Mouse (Mus musculus) MEL (cell line): ENCODE results near the gene Rufy4. TPM values are rescaled to one million over a fixed set of nuclear protein-coding genes. Genes with fewer than 3 reads are reported as not detected.
A peak's percentile ranks its signal among the peaks of the same experiment; 100 is the strongest.

Source experiments
- DNase-seq: peaks from one replicate; pipeline ENCODE4 v3.0.0; 2011; ENCODE audit warnings: low read depth, low spot score
- H3K27ac ChIP-seq: 2 replicates; pipeline ENCODE4 v1.5.1; 2012; ENCODE audit warnings: low read depth, mild to moderate bottlenecking, control low read depth, low read length, moderate library complexity; ENCODE audit not compliant: control insufficient read depth
- H3K27me3 ChIP-seq, 2 experiments: fragments of 150-350 bp in 1 of 2; sonication (generic) in 1 of 2; 2 replicates each; pipeline ENCODE4 v1.6.1; 2012; ENCODE audit warnings: low read length in 2 of 2, mild to moderate bottlenecking in 2 of 2, improper control_type of control experiment in 1 of 2, moderate library complexity in 1 of 2; ENCODE audit not compliant: insufficient read depth in 2 of 2, control insufficient read depth in 1 of 2
- H3K36me3 ChIP-seq, 2 experiments: 2 replicates each; pipeline ENCODE4 v1.6.1; 2012 to 2014; ENCODE audit warnings: low read length in 2 of 2, improper control_type of control experiment in 1 of 2, inconsistent platforms in 1 of 2, mild to moderate bottlenecking in 1 of 2; ENCODE audit not compliant: insufficient read depth in 2 of 2, control insufficient read depth in 1 of 2
- H3K4me1 ChIP-seq, 2 experiments: fragments of 150-350 bp in 1 of 2; sonication (generic) in 1 of 2; 2 replicates each; pipeline ENCODE4 v1.6.1; 2012; ENCODE audit warnings: low read length in 2 of 2, improper control_type of control experiment in 1 of 2, mild to moderate bottlenecking in 1 of 2; ENCODE audit not compliant: insufficient read depth in 2 of 2, control insufficient read depth in 1 of 2
- H3K4me3 ChIP-seq, 2 experiments: fragments of 150-350 bp in 1 of 2; sonication (generic) in 1 of 2; 2 replicates each; pipeline ENCODE4 v1.5.1; 2012; ENCODE audit warnings: low read depth in 2 of 2, low read length in 2 of 2, mild to moderate bottlenecking in 2 of 2, moderate library complexity in 2 of 2, control low read depth in 1 of 2, improper control_type of control experiment in 1 of 2; ENCODE audit not compliant: control insufficient read depth in 1 of 2, insufficient read depth in 1 of 2
- H3K79me2 ChIP-seq: 2 replicates; pipeline ENCODE4 v1.6.1; 2012; ENCODE audit warnings: mild to moderate bottlenecking, low read length, moderate library complexity; ENCODE audit not compliant: control insufficient read depth, poor library complexity, insufficient read depth
- H3K9ac ChIP-seq: 2 replicates; pipeline ENCODE4 v1.6.1; 2012; ENCODE audit warnings: low read depth, mild to moderate bottlenecking, control low read depth, low read length, moderate library complexity; ENCODE audit not compliant: control insufficient read depth, poor library complexity, severe bottlenecking
- H3K9me3 ChIP-seq: fragments of 150-350 bp; sonication (generic); replicated peaks from 2 replicates; pipeline ENCODE4 v1.6.1; 2012; ENCODE audit warnings: mild to moderate bottlenecking, low read length, improper control_type of control experiment, moderate library complexity; ENCODE audit not compliant: insufficient read depth
- CTCF ChIP-seq, 3 experiments: IDR thresholded peaks in 2 of 3; conservative IDR thresholded peaks in 1 of 3; 2 replicates each; pipeline ENCODE4 v1.5.1; 2011 to 2012; ENCODE audit warnings: low read length in 3 of 3, low read depth in 2 of 3, mild to moderate bottlenecking in 2 of 3, improper control_type of control experiment in 1 of 3, inconsistent platforms in 1 of 3, mixed read lengths in 1 of 3, moderate library complexity in 1 of 3; ENCODE audit not compliant: control insufficient read depth in 1 of 3, insufficient read depth in 1 of 3, poor library complexity in 1 of 3, severe bottlenecking in 1 of 3
- E2F4 ChIP-seq: IDR thresholded peaks from 2 replicates; pipeline ENCODE4 v1.6.1; 2011; ENCODE audit warnings: low read depth, low read length, improper control_type of control experiment, borderline replicate concordance
- ELF1 ChIP-seq: IDR thresholded peaks from 2 replicates; pipeline ENCODE4 v1.6.1; 2014; ENCODE audit warnings: low read depth, mild to moderate bottlenecking, inconsistent platforms, low read length, improper control_type of control experiment, moderate library complexity
- ETS1 ChIP-seq: IDR thresholded peaks from 2 replicates; pipeline ENCODE4 v1.6.1; 2012; ENCODE audit warnings: low read depth, mild to moderate bottlenecking, inconsistent platforms, low read length, improper control_type of control experiment, moderate library complexity
- HCFC1 ChIP-seq: IDR thresholded peaks from 2 replicates; pipeline ENCODE4 v1.6.1; 2012; ENCODE audit warnings: low read depth, mild to moderate bottlenecking, inconsistent platforms, low read length, improper control_type of control experiment, moderate library complexity
- KAT2A ChIP-seq: conservative IDR thresholded peaks from 2 replicates; pipeline ENCODE4 v1.6.1; 2012; ENCODE audit warnings: low read depth, low read length, improper control_type of control experiment, inconsistent platforms
- MAZ ChIP-seq: IDR thresholded peaks from 2 replicates; pipeline ENCODE4 v1.6.1; 2012; ENCODE audit warnings: low read depth, mild to moderate bottlenecking, inconsistent platforms, low read length, improper control_type of control experiment
- MXI1 ChIP-seq: IDR thresholded peaks from 2 replicates; pipeline ENCODE4 v1.6.1; 2011; ENCODE audit warnings: mild to moderate bottlenecking, low read depth, low read length, improper control_type of control experiment
- NELFE ChIP-seq: IDR thresholded peaks from 2 replicates; pipeline ENCODE4 v1.6.1; 2011; ENCODE audit warnings: low read depth, low read length, improper control_type of control experiment
- POLR2A ChIP-seq, 2 experiments: IDR thresholded peaks; 2 replicates each; pipeline ENCODE4 v1.6.1; 2011 to 2012; ENCODE audit warnings: low read length in 2 of 2, mild to moderate bottlenecking in 2 of 2, control low read depth in 1 of 2, improper control_type of control experiment in 1 of 2, low read depth in 1 of 2, moderate library complexity in 1 of 2; ENCODE audit not compliant: control insufficient read depth in 1 of 2, insufficient read depth in 1 of 2, poor library complexity in 1 of 2
- POLR2AphosphoS5 ChIP-seq: IDR thresholded peaks from 2 replicates; pipeline ENCODE4 v1.6.1; 2012; ENCODE audit warnings: low read depth, borderline replicate concordance, mild to moderate bottlenecking, inconsistent platforms, low read length, moderate library complexity, mixed read lengths
- RAD21 ChIP-seq: IDR thresholded peaks from 2 replicates; pipeline ENCODE4 v1.6.1; 2011; ENCODE audit warnings: mild to moderate bottlenecking, low read depth, low read length, improper control_type of control experiment
- SMC3 ChIP-seq: IDR thresholded peaks from 2 replicates; pipeline ENCODE4 v1.6.1; 2011; ENCODE audit warnings: low read depth, low read length, improper control_type of control experiment
- TCF12 ChIP-seq: IDR thresholded peaks from 2 replicates; pipeline ENCODE4 v1.6.1; 2014; ENCODE audit warnings: low read depth, mild to moderate bottlenecking, inconsistent platforms, low read length, improper control_type of control experiment, moderate library complexity
- UBTF ChIP-seq: IDR thresholded peaks from 2 replicates; pipeline ENCODE4 v1.6.1; 2012; ENCODE audit warnings: low read depth, mild to moderate bottlenecking, inconsistent platforms, low read length, improper control_type of control experiment, moderate library complexity, borderline replicate concordance; ENCODE audit not compliant: insufficient read depth
- ZC3H11A ChIP-seq: IDR thresholded peaks from 2 replicates; pipeline ENCODE4 v1.6.1; 2012; ENCODE audit warnings: low read depth, mild to moderate bottlenecking, inconsistent platforms, low read length, improper control_type of control experiment
- ZKSCAN1 ChIP-seq: IDR thresholded peaks from 2 replicates; pipeline ENCODE4 v1.6.1; 2012; ENCODE audit warnings: low read depth, mild to moderate bottlenecking, inconsistent platforms, low read length, improper control_type of control experiment, moderate library complexity
- ZMIZ1 ChIP-seq: IDR thresholded peaks from 2 replicates; pipeline ENCODE4 v1.6.1; 2012; ENCODE audit warnings: low read depth, mild to moderate bottlenecking, inconsistent platforms, low read length, improper control_type of control experiment, moderate library complexity
- ZNF384 ChIP-seq: IDR thresholded peaks from 2 replicates; pipeline ENCODE4 v1.6.1; 2012; ENCODE audit warnings: low read depth, mild to moderate bottlenecking, inconsistent platforms, low read length, improper control_type of control experiment
- polyA plus RNA-seq, 2 experiments: library from polyadenylated mRNA; stranded (reverse) in 1 of 2; unstranded in 1 of 2; fragments of >175 nt in 1 of 2; fragments of >200 nt in 1 of 2; gene quantifications; 2 replicates each; pipeline versions ENCODE4 v1.2.1 to v1.2.4; 2012; ENCODE audit warnings: low replicate concordance in 2 of 2, low read depth in 1 of 2; ENCODE audit not compliant: insufficient read length in 2 of 2, insufficient read depth in 1 of 2, missing spikeins in 1 of 2
- total RNA-seq: library from RNA; depleted of rRNA; stranded (reverse); fragments of 300-350 nt; gene quantifications from 2 replicates; pipeline ENCODE4 v1.2.3, GENCODE M21; 2012

Gene Rufy4
- total and polyA plus RNA-seq, 3 experiments = 0.04 to 0.10 TPM; not detected in 1

DNA sequence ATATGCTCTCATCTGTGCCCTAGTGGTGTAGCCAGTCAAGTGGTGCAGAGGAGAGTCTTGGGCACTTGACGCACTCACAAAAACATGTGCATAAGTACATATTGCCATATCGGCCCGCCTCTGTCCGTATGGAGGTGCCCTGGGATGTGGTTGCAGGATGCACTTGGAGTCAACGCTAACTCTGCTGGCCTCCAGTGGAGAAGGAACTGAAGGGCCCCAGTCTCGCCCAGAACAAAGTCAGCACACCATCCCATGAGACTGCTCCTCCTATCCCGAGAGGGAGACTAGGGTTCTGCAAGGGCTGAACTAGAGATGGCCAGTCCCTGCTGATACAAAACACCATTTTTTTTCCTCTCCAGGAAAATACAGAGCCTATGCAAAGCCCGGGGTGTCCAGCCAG lies 2.1 kb upstream of the Rufy4 start:
- Histone ChIP-seq H3K27ac (no peak overlapping the region), H3K36me3 (no peaks in the 10 kb centered on the region), H3K4me3 (no peak overlapping the region), H3K9me3 (no peaks in the 10 kb centered on the region)
- DNase-seq = no peak
- TF ChIP-seq HCFC1 = no peak
- TF ChIP-seq POLR2A (IDR thresholded peaks at IDR 0.05; ENCODE audit: control insufficient read depth in 1 of 2, insufficient read depth in 1 of 2, low read depth in 1 of 2, low read length in 2 of 2, poor library complexity in 1 of 2) = no peak
- TF ChIP-seq ZMIZ1 = no peak
- TF ChIP-seq E2F4 = no peak
- no peak for TF ChIP-seq TCF12
- TF ChIP-seq ELF1 = no peak
- no peak for TF ChIP-seq KAT2A
- TF ChIP-seq, all 39 proteins: peak for 0
- no peaks in the 10 kb centered on the region for H3K79me2 ChIP-seq
- H3K27me3 ChIP-seq = no peaks in the 10 kb centered on the region
- H3K4me1 ChIP-seq = no peaks in the 10 kb centered on the region
- no peak overlapping the region for H3K9ac ChIP-seq

DNA sequence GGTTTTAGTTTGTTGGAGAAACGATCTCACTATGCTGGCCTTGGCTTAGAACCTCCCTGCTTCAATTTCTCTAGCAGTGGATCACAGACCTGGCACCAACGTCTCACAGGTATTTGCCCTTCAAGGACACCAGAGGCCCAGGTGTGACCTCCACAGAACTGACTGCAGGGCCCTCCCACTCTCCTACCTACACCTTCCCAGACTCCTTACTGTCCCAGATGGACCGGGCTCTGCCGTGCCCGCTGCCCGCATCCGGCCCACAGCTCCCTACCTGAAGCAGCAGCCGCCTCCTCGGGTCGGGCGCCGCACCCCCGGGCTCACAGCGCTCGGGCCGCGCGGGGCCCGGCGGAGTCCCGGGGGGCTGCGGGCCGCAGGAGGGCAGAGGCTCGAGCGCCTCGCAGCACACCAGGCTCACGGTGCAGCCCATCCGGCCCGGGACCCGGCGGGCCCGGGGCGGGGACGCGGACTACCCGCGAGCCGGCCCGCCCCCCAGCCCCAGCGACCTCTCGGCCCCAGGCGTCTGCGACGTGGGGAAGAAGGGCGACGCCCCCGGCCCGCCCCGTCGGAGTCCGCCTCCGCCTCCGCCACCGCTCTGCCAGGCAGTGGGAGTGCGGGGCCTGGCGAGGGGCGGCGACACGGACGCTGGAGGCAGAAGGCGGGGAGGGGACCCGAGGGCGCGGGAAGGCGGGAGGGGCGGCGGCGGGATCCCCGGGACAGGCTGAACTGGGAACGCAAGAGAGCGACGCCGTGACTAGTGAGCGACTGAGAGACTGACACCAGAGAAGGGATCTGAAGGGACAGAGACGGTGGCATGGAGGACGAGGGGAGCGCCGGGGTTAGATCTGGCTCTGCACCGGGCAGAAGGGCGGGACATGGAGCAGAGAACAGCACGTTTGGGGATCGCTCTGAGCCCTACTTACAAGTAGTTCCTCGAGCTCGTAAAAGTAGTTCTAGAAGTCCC lies 1.0 kb upstream of the Rufy4 start, which contains the start of gene Tns1:
Tns1 (minus strand) TSS at position 429 of the 961 bp plus-strand sequence.
- no peaks in the 10 kb centered on the region for H3K4me1 ChIP-seq
- H3K9ac ChIP-seq = peak within 1 kb of the TSS; percentile 24; the same call in 1 of the 2 replicates
- no peaks in the 10 kb centered on the region for H3K27me3 ChIP-seq
- H3K4me3 ChIP-seq = peak within 1 kb of the TSS; percentile 49 to 50
- H3K27ac ChIP-seq = no peak within 1 kb of the TSS
- H3K79me2 ChIP-seq = no peaks in the 10 kb centered on the region
- H3K9me3 ChIP-seq = no peaks in the 10 kb centered on the region
- peak; percentile 52 for DNase-seq
- TF ChIP-seq MAZ (no peak), NELFE (no peak), POLR2AphosphoS5 (no peak), HCFC1 (no peak), ZC3H11A (no peak), ZNF384 (no peak), RAD21 (no peak), ZMIZ1 (no peak), KAT2A (no peak), ETS1 (no peak), MXI1 (no peak), POLR2A (IDR thresholded peaks at IDR 0.05; ENCODE audit: control insufficient read depth in 1 of 2, insufficient read depth in 1 of 2, low read depth in 1 of 2, low read length in 2 of 2, poor library complexity in 1 of 2) (no peak), CTCF (IDR thresholded peaks at IDR 0.05 in 2 of 3, conservative IDR thresholded peaks at IDR 0.05 in 1 of 3; ENCODE audit: control insufficient read depth in 1 of 3, insufficient read depth in 1 of 3, low read depth in 2 of 3, low read length in 3 of 3, poor library complexity in 1 of 3, severe bottlenecking in 1 of 3) (no peak), UBTF (no peak), ZKSCAN1 (no peak), SMC3 (no peak)
- no peaks in the 10 kb centered on the region for H3K36me3 ChIP-seq
